8 mouse cellular contexts compared by ENCODE assay signal in the genomic region with DNA sequence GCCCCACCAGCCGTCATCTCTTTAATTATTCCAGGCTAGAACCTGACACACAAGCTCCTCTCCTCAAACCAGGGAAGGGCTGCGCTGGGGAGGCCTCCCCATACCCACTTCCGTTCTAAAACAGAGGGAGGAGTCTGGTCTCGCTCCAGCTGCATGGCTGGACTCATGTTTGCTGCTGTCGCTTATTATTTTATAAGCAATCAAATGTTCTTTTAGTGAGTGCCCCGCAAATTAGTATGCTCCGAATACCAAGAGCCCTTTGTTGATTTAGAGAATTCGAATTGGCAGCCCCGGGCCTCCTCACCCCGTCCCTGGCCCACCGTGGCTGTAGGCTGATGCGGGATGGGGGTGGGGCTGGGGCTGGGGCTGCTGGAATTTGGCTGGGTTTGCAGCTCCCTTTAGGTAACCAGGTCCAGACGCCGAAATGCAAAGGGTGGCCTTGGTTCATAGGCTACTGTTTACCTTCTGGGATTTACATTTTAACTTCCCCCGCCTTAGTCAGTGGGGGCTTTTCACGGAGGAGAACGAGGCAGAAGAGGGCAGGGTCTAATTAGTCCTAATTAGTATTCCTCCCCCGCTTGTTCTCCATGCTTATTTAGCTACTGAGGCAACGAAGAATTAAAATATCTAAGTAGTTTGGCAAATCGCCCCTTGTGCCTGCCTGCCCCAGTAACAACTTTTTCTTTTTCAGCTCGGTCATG. TPM values are rescaled to one million over a fixed set of nuclear protein-coding genes. Genes with fewer than 3 reads are reported as not detected.
DNase-seq lines count a peak whose midpoint lies in the region; ATAC-seq and TF ChIP-seq lines count a peak whose summit lies in the region.

No protein-coding gene starts in this region.

- H3K27me3 ChIP-seq in lung, embryonic 14.5 days (ENCODE audit: insufficient read depth, low read length) = no peaks in the 10 kb centered on the region
- H3K27me3 ChIP-seq in liver, embryonic 12.5 days (replicated peaks) = peaks cover 82% of the 10 kb centered on the region
- peaks cover 83% of the 10 kb centered on the region for H3K27me3 ChIP-seq in neural tube, embryonic 13.5 days

- no peak for TF ChIP-seq POLR2A in lung, adult 2 months (IDR thresholded peaks at IDR 0.05; ENCODE audit: borderline replicate concordance, extremely low read depth, low read depth, low read length)

- TF ChIP-seq CTCF in lung, embryonic 14.5 days (IDR thresholded peaks at IDR 0.05; ENCODE audit: low read depth) = no peak
- no peak for TF ChIP-seq CTCF in lung, adult 2 months (IDR thresholded peaks at IDR 0.05; ENCODE audit: insufficient read depth, low read length)

- H3K9me3 ChIP-seq in lung, embryonic 14.5 days (ENCODE audit: low read depth, low read length) = no peaks in the 10 kb centered on the region
- no peaks in the 10 kb centered on the region for H3K9me3 ChIP-seq in liver, embryonic 12.5 days (replicated peaks)
- H3K9me3 ChIP-seq in neural tube, embryonic 13.5 days = no peaks in the 10 kb centered on the region

- peaks cover 23% of the 10 kb centered on the region; the same call in 1 of the 2 replicates for H3K4me1 ChIP-seq in lung, embryonic 14.5 days (ENCODE audit: insufficient read depth)
- H3K4me1 ChIP-seq in lung, adult 2 months (ENCODE audit: control insufficient read depth, insufficient read depth, low read length) = peaks cover 10% of the 10 kb centered on the region
- H3K4me1 ChIP-seq in liver, embryonic 12.5 days = peaks cover 62% of the 10 kb centered on the region
- peaks cover 42% of the 10 kb centered on the region for H3K4me1 ChIP-seq in neural tube, embryonic 13.5 days (replicated peaks)

- H3K9ac ChIP-seq in lung, embryonic 14.5 days = peak overlapping the region; percentile 43
- peak overlapping the region; percentile 24; the same call in 1 of the 2 replicates for H3K9ac ChIP-seq in liver, embryonic 12.5 days
- peak overlapping the region; percentile 6; the same call in 1 of the 2 replicates for H3K9ac ChIP-seq in neural tube, embryonic 13.5 days

- H3K4me3 ChIP-seq in lung, embryonic 14.5 days (ENCODE audit: low read depth, low read length) = peak overlapping the region; percentile 26
- no peak overlapping the region for H3K4me3 ChIP-seq in lung, adult 2 months (replicated peaks; ENCODE audit: extremely low read depth, low read depth, low read length)
- H3K4me3 ChIP-seq in liver, embryonic 12.5 days = peak overlapping the region; percentile 32
- H3K4me3 ChIP-seq in neural tube, embryonic 13.5 days = peak overlapping the region; percentile 19

- DNase-seq in lung, embryonic 14.5 days = peak; percentile 77
- no peak for DNase-seq in lung, adult 2 months
- peak; percentile 72 for DNase-seq in embryo, embryonic 11 days
- DNase-seq in heart, postnatal 36 days = peak; percentile 25 to 34
- no peak for DNase-seq in cerebellum, adult 9-11 months
- no peak for DNase-seq in cerebellum, postnatal 14 days

- WGBS in lung, embryonic 14.5 days = 5% methylated on average over 21 of the region's 21 CpGs
- 16% methylated on average over 21 of the region's 21 CpGs for WGBS in lung, adult 2 months
- 6% methylated on average over 21 of the region's 21 CpGs for WGBS in liver, embryonic 12.5 days (ENCODE audit: insufficient replicate concordance)
- 2% methylated on average over 21 of the region's 21 CpGs for WGBS in neural tube, embryonic 13.5 days

- no peaks in the 10 kb centered on the region for H3K36me3 ChIP-seq in lung, embryonic 14.5 days (ENCODE audit: insufficient read depth)
- no peaks in the 10 kb centered on the region for H3K36me3 ChIP-seq in liver, embryonic 12.5 days
- H3K36me3 ChIP-seq in neural tube, embryonic 13.5 days = no peaks in the 10 kb centered on the region

- H3K27ac ChIP-seq in lung, embryonic 14.5 days (ENCODE audit: low read depth) = peak overlapping the region; percentile 85
- 0 out of 2 replicates have a peak overlapping the region, but pooled peaks have one; percentile 41 for H3K27ac ChIP-seq in liver, embryonic 12.5 days
- peak overlapping the region; percentile 35 for H3K27ac ChIP-seq in neural tube, embryonic 13.5 days (replicated peaks)

- peak overlapping the region; percentile 67 for H3K4me2 ChIP-seq in lung, embryonic 14.5 days
- H3K4me2 ChIP-seq in liver, embryonic 12.5 days = peak overlapping the region; percentile 61
- peak overlapping the region; percentile 54 for H3K4me2 ChIP-seq in neural tube, embryonic 13.5 days

- no peak for ATAC-seq in lung, embryonic 14.5 days (ENCODE audit: insufficient read depth)
- ATAC-seq in liver, embryonic 12.5 days = 0 out of 2 replicates have a peak, but pooled peaks have one; percentile 21
- peak; percentile 46; the same call in 1 of the 2 replicates for ATAC-seq in neural tube, embryonic 13.5 days (ENCODE audit: low read depth)

- intact Hi-C loops in heart, postnatal 36 days (cut with DNase I) = no loop called here

RNA-seq across cellular contexts. Expression of a gene that starts 3.4 kb away (rescaled TPM):
- 57.5 and 64.5 TPM in 2 replicates for polyA plus RNA-seq in lung, embryonic 14.5 days (2014; fragmentation: Nextera tagmentation; extraction: Ambion mirVana)
- 114 and 144 TPM in 2 replicates for polyA plus RNA-seq in lung, adult 2 months (2012; rRNA removed)
- 10 to 100 TPM; 87.2 to 94.3 TPM for total RNA-seq in heart, postnatal 36 days (2021)
- 20.0 and 22.2 TPM in 2 replicates for polyA plus RNA-seq in liver, embryonic 12.5 days (2016; fragmentation: Nextera tagmentation; extraction: Ambion mirVana)
- polyA plus RNA-seq in neural tube, embryonic 13.5 days (2015; fragmentation: Nextera tagmentation; extraction: Ambion mirVana) = 21.1 and 23.1 TPM in 2 replicates

RNA-seq across cellular contexts. Expression of a gene that starts 39.0 kb away (rescaled TPM):
- polyA plus RNA-seq in lung, embryonic 14.5 days (2014; fragmentation: Nextera tagmentation; extraction: Ambion mirVana) = not detected in 2 replicates
- polyA plus RNA-seq in lung, adult 2 months (2012; rRNA removed) = 0.25 and 5.1 TPM in 2 replicates
- total RNA-seq in heart, postnatal 36 days (2021) = under 1 TPM in 1 of 2 experiments, not detected in 1; 0.08 TPM
- 5.2 and 5.5 TPM in 2 replicates for polyA plus RNA-seq in liver, embryonic 12.5 days (2016; fragmentation: Nextera tagmentation; extraction: Ambion mirVana)
- 0.22 TPM in 1 of 2 replicates, not detected in the other for polyA plus RNA-seq in neural tube, embryonic 13.5 days (2015; fragmentation: Nextera tagmentation; extraction: Ambion mirVana)

Comparison
In these comparisons a context has a peak if more than half of its experiments do, and no peak if none do; other contexts are left out.
1. DNase-seq: peak in lung, embryonic 14.5 days (single experiment), embryo, embryonic 11 days (single experiment) and heart, postnatal 36 days (2 of 2); none in lung, adult 2 months (single experiment), cerebellum, adult 9-11 months (single experiment) and cerebellum, postnatal 14 days (0 of 2).
2. H3K27ac ChIP-seq: peak in every context shown above with its lines; median percentile 85 in lung, embryonic 14.5 days; 41 in liver, embryonic 12.5 days; 35 in neural tube, embryonic 13.5 days.
3. Peak in every context shown above with its lines, with median percentiles within 50 percentile points of each other: H3K4me2 ChIP-seq and H3K9ac ChIP-seq.